ENCODE assay signal across 11 mouse cellular contexts in the genomic region with DNA sequence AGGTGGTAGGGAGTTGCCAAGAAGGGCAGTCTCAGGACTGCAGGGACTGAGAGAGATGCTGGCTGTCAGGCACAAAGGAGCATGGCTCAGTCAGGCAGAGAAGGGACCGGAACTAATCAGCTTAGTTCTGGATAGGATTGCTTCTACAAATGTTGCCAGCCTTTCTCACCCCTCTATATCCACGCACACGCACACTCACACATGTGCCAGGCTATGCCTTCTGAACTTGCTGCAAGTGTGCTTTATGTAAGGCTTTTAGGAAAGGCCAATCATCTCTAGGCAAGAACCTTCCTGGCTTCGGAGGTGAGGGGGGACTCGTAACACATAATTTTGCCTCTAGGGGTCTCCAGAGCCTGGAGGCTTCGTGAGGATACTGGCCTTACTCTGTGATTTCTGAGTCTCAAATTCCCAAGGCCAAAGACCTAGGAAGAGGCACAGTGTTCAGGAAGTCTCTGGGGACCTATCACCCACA. TPM values are rescaled to one million over a fixed set of nuclear protein-coding genes. Genes with fewer than 3 reads are reported as not detected.
A peak's percentile ranks its signal among the peaks of the same experiment; 100 is the strongest.
DNase-seq lines count a peak whose midpoint lies in the region; ATAC-seq and TF ChIP-seq lines count a peak whose summit lies in the region.
"Had no signal": no experiment of that assay in that cellular context is flagged by ENCODE, and none has a peak within 500 bp of the region (broad histone marks: within the 10 kb centered on the region; RNA-seq: fewer than 3 reads in every experiment).

No protein-coding gene starts in this region.

- no peaks in the 10 kb centered on the region for H3K4me1 ChIP-seq in kidney, postnatal 0 days (replicated peaks; ENCODE audit: insufficient read depth, low read length)
- peaks cover 3% of the 10 kb centered on the region; the same call in 1 of the 2 replicates for H3K4me1 ChIP-seq in cortical plate, adult 2 months (ENCODE audit: control insufficient read depth, insufficient read depth, low read length)
- H3K4me1 ChIP-seq in heart, embryonic 11.5 days (ENCODE audit: control insufficient read depth, insufficient read depth, low read length) = no peaks in the 10 kb centered on the region
- H3K4me1 ChIP-seq: stomach, embryonic 15.5 days had no signal

- no peaks in the 10 kb centered on the region for H3K9me3 ChIP-seq in kidney, postnatal 0 days (replicated peaks; ENCODE audit: low read length)
- no peaks in the 10 kb centered on the region for H3K9me3 ChIP-seq in heart, embryonic 11.5 days (replicated peaks; ENCODE audit: control insufficient read depth, low read length)
- H3K9me3 ChIP-seq: stomach, embryonic 15.5 days had no signal

- WGBS in kidney, postnatal 0 days = 51% methylated on average over 6 of the region's 6 CpGs
- WGBS in heart, embryonic 11.5 days (ENCODE audit: insufficient replicate concordance) = 51% methylated on average over 6 of the region's 6 CpGs

- H3K27ac ChIP-seq in kidney, postnatal 0 days = no peak overlapping the region
- no peak overlapping the region for H3K27ac ChIP-seq in cortical plate, adult 2 months (ENCODE audit: insufficient read depth, low read length)
- no peak overlapping the region for H3K27ac ChIP-seq in heart, embryonic 11.5 days (ENCODE audit: low read depth, low read length)
- H3K27ac ChIP-seq: stomach, embryonic 15.5 days had no signal

- H3K36me3 ChIP-seq in kidney, postnatal 0 days (ENCODE audit: insufficient read depth, low read length) = no peaks in the 10 kb centered on the region
- H3K36me3 ChIP-seq in heart, embryonic 11.5 days (ENCODE audit: control insufficient read depth, insufficient read depth, low read length) = no peaks in the 10 kb centered on the region
- H3K36me3 ChIP-seq: stomach, embryonic 15.5 days had no signal

- peak; percentile 55 for TF ChIP-seq CTCF in kidney, postnatal 0 days (IDR thresholded peaks at IDR 0.05; ENCODE audit: low read depth)
- TF ChIP-seq CTCF in cortical plate, adult 2 months (IDR thresholded peaks at IDR 0.05; ENCODE audit: extremely low read depth, insufficient read depth, low read length) = peak; percentile 27; the same call in 1 of the 2 replicates

- H3K27me3 ChIP-seq in kidney, postnatal 0 days (ENCODE audit: insufficient read depth, low read length) = no peaks in the 10 kb centered on the region
- no peaks in the 10 kb centered on the region for H3K27me3 ChIP-seq in heart, embryonic 11.5 days (ENCODE audit: control insufficient read depth, insufficient read depth, low read length)
- H3K27me3 ChIP-seq: stomach, embryonic 15.5 days had no signal

- ATAC-seq in kidney, postnatal 0 days (replicated peaks; ENCODE audit: low FRiP score, low read depth) = no peak
- ATAC-seq in heart, embryonic 11.5 days (replicated peaks; ENCODE audit: insufficient number of reproducible peaks, low FRiP score, low TSS enrichment) = no peak

- TF ChIP-seq POLR2A in cortical plate, adult 2 months (IDR thresholded peaks at IDR 0.05; ENCODE audit: extremely low read depth, insufficient read depth, low read length) = no peak

- no peak overlapping the region for H3K4me3 ChIP-seq in kidney, postnatal 0 days (replicated peaks; ENCODE audit: low read depth, low read length)
- H3K4me3 ChIP-seq in cortical plate, adult 2 months (ENCODE audit: insufficient read depth, low read length) = no peak overlapping the region
- H3K4me3 ChIP-seq in heart, embryonic 11.5 days (ENCODE audit: low read depth, low read length) = no peak overlapping the region
- H3K4me3 ChIP-seq: stomach, embryonic 15.5 days had no signal

- H3K9ac ChIP-seq in kidney, postnatal 0 days (ENCODE audit: low read depth, low read length) = no peak overlapping the region
- H3K9ac ChIP-seq in heart, embryonic 11.5 days (ENCODE audit: low read depth, low read length) = no peak overlapping the region
- H3K9ac ChIP-seq: stomach, embryonic 15.5 days had no signal

- peak; percentile 28 for DNase-seq in kidney, postnatal 0 days (ENCODE audit: low spot score)
- DNase-seq in kidney, adult 9 months = no peak
- DNase-seq in forelimb bud, embryonic 11.5 days (ENCODE audit: low read depth, low spot score) = peak; percentile 24
- peak; percentile 25 for DNase-seq in neural tube, embryonic 10.5 days (ENCODE audit: extremely low spot score, low spot score)
- DNase-seq in right cerebral cortex, adult 18-20 months = no peak
- DNase-seq in heart, postnatal 36 days = no peak
- DNase-seq: cerebellum, adult 18-20 months; lung, adult 18-20 months had no signal

- no peak overlapping the region for H3K4me2 ChIP-seq in kidney, postnatal 0 days (ENCODE audit: low read length)
- H3K4me2 ChIP-seq in heart, embryonic 11.5 days = no peak overlapping the region
- H3K4me2 ChIP-seq: stomach, embryonic 15.5 days had no signal

- intact Hi-C loops in heart, postnatal 36 days (cut with DNase I) = no loop called here

RNA-seq across cellular contexts. Expression of a gene that starts 12.8 kb away (rescaled TPM):
- polyA plus RNA-seq in kidney, postnatal 0 days (2015; fragmentation: Nextera tagmentation; extraction: Ambion mirVana) = 0.09 and 0.10 TPM in 2 replicates
- polyA plus RNA-seq in cortical plate, adult 2 months (2012; rRNA removed) = 62.2 and 64.1 TPM in 2 replicates
- 0.33 and 0.39 TPM in 2 replicates for polyA plus RNA-seq in heart, embryonic 11.5 days (2014; fragmentation: Nextera tagmentation; extraction: Ambion mirVana)
- under 1 TPM in 1 of 2 experiments, not detected in 1; 0.22 TPM for total RNA-seq in heart, postnatal 36 days (2021)

RNA-seq across cellular contexts. Expression of a gene that starts 18.8 kb away (rescaled TPM):
- polyA plus RNA-seq in kidney, postnatal 0 days (2015; fragmentation: Nextera tagmentation; extraction: Ambion mirVana) = 0.38 and 0.51 TPM in 2 replicates
- polyA plus RNA-seq in cortical plate, adult 2 months (2012; rRNA removed) = 66.0 and 68.8 TPM in 2 replicates
- polyA plus RNA-seq in heart, embryonic 11.5 days (2014; fragmentation: Nextera tagmentation; extraction: Ambion mirVana) = 2.1 and 2.6 TPM in 2 replicates
- 1 to 10 TPM in 1 of 2 experiments, under 1 TPM in 1; 0.69 to 1.1 TPM for total RNA-seq in heart, postnatal 36 days (2021)

Comparison
In these comparisons a context has a peak if more than half of its experiments do, and no peak if none do; other contexts are left out.
1. DNase-seq: peak in kidney, postnatal 0 days (single experiment), forelimb bud, embryonic 11.5 days (single experiment) and neural tube, embryonic 10.5 days (single experiment); none in kidney, adult 9 months (single experiment), right cerebral cortex, adult 18-20 months (single experiment) and heart, postnatal 36 days (0 of 2).
2. RNA of a gene that starts 12.8 kb away (polyA plus RNA-seq): 62.2 to 64.1 TPM in cortical plate, adult 2 months; 0.33 to 0.39 TPM in heart, embryonic 11.5 days and 0.09 to 0.10 TPM in kidney, postnatal 0 days; every median in the first group is over 10 times any median in the second.
3. RNA of a gene that starts 18.8 kb away (polyA plus RNA-seq): 66.0 to 68.8 TPM in cortical plate, adult 2 months; 2.1 to 2.6 TPM in heart, embryonic 11.5 days and 0.38 to 0.51 TPM in kidney, postnatal 0 days; every median in the first group is over 10 times any median in the second.